Mouse (Mus musculus) lung, postnatal 10 days (tissue): ENCODE results near the gene Ltk.

Experiments used
- DNase-seq: peaks from one replicate; pipeline ENCODE4 v3.0.0; 2021

The Ltk gene

DNA sequence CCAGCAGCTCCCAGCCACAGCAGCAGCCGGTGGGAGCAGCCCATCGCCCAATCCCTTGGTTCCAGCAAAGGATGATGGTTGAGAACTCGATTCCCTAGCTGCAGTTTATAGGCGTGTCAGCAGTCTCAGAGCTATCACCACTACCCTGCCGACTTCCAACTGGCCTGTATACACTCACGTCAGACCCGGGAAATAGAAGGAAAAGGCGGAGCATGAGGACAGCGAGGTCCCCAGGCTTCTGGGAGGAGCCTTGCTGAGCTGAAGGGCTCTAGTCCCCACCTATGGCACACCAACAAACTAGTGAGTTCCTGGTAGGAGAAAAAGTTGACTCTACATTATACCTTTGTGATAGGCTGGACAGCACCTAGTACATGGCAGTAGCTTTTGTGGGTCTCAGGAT is at the start of gene Ltk:
Ltk (minus strand) TSS at position 181 of the 400 bp plus-strand sequence.
- DNase-seq: no peak

DNA sequence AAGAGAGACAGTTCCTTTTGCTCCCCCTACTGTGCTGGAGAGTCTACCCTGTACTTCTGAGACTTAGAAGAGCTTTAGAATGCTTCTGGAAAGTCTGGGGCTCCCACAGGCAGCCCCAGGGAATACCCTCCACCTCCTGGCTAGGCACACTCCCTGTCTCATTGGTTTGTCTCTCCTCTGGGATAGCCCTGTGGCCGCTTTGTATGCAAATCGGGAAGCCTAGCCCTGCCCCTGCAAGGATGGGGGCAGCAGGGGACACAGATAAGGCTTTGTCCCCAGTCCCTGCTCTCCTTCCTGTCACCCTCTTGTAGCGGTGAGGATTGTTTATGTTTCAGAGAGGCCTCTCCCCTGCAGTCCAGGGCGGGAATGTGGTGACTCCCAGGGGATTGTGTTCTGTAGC is 48.6 kb upstream of the Ltk start:
- peak; percentile 38 for DNase-seq

DNA sequence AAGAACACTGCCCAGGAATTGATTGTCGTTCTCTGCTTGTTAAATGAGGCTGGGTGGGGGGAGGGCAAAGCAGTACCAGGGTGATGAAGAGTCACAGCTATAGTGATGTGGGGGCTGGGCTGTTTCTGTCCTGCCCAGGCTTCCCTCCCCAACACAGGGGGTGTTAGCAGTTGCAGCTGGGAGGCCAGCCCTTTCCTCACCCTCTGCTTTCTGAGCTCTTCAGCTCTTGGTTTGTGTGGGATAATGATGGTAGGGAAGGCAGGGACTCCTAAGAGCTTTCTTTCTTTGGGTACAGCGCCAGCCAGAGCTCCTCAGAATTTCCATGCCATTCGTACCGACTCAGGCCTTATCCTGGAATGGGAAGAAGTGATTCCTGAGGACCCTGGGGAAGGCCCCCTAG is 48.2 kb upstream of the Ltk start:
- DNase-seq: no peak

DNA sequence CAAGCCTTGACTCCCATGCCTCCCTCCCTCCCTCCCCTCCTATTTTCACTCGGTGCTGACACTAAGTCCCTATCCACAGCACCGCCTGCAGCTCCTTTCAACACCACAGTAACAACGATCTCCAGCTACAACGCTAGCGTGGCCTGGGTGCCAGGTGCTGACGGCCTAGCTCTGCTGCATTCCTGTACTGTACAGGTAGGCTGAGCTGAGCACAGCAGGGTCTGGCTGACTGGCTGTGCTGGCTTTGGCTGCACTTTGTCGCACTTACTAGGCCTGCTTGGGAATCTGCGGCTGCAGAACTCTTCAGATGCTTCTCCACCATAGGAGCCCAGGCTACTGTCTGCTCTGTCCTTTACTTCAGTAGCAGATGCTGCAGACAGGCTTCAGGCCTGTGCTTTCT is 45.3 kb upstream of the Ltk start:
- no peak for DNase-seq

DNA sequence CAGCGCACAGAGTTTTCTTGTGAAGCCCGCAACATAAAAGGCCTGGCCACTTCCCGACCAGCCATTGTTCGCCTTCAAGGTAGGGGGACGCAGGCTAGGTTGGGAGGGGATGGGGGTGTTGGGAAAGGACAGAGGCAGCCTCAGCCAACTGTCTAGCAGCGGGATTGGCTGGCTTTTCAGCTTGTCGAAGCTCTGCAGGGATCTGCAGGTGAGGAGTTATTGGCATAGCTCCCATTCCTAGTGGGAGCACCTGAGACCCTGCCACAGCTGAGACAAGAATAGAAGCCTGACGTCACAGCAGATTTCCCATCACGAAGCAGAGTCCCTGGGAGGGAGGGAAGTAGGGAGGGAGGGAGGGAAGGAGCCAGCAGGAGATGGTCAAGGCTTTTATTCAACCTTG is 44.5 kb upstream of the Ltk start:
- DNase-seq: no peak

DNA sequence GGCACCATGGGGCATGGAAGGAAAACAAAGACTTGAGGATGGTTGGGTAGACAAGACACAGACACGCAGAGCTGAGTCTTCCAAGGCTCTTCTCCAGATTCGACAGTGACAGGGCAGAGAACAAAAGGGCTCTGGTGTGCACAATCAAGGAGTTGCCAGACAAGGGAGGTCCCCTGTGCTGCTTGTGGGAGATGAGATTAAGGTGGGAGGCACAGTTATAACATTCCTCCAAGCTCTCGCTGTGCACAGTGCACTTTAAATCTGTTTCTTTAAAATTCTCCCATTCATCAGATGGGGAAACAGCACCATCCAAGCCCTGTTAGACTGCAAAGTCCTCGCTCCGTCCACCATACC is 44.0 kb upstream of the Ltk start:
- DNase-seq: no peak

DNA sequence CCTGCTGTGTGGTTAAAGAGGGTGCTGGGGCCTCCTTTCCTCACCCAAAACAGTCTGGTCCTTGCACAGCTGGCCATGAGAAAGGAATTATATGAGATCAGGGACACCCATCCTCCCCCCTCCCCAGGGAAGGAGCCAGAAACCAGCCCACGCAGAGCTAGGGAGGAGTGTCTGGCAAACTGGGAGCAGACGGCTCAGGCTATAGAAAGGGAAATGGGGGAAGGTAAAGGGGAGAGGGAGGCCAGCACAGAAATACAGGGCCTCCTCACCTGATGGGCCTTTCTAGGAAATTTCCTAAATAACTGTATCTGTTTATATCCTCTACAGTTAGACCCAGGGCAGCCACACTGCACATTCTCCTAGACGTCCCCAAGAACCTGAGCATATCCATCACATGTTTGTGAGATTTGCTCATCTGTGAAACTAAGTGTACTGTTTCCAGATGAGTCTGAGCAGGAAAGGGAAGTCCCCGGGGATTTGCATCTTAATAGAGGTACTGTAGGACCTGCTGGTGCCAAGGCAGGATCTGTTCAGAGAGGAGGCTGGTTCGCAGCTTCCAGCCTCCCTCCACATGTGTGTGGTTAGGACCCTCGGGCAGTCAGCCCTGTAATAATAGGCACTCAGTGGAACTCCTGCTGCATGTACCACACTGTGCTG is 43.5 kb upstream of the Ltk start:
- DNase-seq: peak; percentile 34

DNA sequence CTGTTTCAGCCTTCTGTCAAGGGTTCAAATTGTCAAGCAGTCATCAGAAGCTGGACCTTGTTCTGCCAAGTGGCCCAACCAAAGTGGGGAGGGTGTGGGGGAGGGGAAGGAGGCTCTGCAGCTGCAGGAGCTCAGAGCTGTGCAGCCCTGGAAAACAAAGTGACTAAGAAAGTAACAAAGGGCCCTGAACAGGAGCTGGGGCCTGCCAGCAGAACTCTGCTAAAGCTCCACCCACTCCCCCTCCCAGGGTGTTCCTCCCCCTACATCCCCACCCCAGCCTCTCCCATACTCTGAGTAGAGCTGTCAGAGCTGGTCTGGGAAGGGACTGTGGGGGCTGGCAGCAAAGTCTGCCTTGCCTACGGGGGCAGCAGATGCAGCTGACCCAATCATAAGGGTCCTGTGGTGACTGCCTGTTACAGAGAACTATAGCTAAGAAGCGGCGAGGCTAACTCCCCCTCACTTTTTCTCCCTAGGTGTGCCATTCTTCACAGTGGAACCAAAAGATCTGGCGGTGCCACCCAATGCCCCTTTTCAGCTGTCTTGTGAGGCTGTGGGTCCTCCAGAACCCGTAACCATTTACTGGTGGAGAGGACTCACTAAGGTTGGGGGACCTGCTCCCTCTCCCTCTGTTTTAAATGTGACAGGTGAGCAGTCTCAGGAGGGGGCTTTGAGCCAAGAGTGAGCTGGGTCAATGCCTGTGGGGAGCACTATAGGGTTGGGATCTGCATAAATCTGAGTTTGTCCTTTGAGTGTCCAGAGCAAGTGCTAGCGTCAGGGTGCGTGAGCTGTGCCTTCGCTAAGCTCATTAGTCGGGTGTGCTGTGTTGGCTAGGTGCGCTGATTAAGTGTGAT is 42.8 kb upstream of the Ltk start:
- peak; percentile 52 for DNase-seq

DNA sequence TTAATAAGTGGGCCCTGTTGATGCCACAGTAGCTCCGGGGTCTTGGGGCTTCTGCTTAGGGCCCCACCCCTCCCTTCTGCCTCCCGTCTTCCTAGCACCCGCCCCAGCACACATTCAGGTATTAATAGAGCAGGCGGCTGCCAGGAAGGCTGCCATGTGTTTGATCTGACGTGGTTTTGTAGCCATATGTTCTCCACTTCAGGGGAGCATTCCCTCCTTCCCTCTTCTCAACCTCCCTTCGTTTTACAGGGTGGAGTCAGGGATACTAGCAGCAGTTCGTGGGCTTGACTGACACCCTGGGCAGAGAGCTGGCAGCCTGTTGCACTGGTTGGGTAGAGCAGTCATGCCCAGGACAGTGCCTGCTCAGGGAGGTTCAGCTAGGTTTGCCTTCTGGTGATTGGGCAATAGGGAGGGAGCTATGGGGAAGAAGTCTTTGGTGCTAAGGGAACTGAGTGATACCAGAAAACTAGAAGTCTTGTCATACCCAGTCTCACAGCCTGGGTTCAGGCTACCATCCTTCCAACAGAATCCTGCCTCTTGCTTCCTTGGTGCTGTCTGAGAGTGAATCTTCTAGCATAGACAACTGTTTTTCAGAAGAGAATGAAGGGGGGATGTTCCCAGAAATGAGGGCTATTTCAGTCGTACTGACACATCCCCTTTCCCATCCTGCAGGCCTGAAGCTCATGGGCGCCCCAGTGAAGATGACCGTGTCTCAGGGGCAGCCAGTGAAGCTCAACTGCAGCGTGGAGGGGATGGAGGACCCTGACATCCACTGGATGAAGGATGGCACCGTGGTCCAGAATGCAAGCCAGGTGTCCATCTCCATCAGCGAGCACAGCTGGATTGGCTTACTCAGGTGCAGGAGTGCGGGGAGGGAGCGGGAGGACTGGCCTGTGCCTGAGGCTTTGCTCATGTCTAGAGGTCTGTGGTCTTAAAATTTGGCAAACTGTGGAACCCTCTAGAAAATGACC is 40.9 kb upstream of the Ltk start:
- no peak for DNase-seq

DNA sequence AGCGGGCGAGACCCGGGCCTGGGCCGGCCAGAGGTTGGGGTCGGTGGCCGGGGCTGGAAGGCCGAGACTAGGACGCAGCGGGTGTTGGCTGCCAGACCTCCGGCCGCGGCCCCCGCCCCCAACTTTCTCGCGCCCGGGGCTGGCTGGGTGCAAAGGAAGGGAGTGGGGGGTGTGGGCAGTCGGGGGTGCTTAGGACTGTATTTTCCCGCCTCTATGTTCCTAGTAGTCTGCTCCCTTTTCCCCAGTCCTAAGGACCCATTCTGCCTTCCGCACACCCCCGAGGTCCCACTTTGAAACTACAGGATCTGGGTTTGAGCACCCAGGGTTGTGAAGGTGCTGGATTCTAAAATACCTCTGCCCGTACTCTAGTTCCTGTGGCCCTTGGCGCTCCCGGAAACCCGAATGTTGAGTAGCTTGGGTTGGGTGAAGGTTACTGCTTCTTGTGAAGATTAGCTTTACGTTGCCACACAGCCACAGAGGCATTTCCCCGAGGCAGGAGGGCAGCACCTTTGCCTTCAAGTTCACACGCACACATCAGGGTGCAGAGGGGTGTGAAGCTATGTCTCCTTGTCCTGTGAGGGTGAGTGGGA is 39.8 kb upstream of the Ltk start:
- DNase-seq: peak; percentile 41

DNA sequence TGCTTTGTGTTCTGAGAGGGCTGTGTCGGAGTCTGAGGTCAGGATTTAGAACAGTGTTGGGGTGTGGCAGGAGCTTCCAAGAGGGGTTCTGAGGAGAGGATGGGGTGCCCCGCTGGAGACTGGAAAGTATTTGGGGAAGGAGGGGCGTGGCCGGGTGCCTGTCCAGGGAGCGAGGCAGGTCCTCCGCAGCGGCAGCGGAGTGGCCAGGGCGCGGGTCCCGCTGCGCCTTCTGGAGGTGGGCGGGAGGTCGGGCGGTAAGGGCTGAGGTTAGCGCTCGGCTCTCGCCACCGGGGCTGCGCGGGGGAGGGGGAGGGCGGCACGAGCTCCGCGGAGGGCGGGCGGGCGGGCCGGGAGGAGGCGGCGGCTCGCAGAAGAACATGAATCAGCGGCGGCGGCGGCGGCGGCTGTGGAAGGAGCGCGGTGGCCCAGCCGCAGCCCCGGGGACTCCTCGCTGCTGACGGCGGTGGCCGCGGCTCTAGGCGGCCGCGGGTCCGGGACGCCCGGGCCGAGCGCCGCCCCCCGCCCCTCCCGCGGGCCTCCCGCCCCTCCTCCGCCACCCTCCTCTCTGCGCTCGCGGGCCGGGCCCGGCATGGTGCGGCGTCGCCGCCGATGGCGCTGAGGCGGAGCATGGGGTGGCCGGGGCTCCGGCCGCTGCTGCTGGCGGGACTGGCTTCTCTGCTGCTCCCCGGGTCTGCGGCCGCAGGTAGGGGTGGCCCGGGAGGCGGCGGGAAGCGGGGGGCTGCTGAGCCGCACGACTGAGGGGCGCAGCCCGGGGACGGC is 39.1 kb upstream of the Ltk start:
- peak; percentile 57 for DNase-seq

DNA sequence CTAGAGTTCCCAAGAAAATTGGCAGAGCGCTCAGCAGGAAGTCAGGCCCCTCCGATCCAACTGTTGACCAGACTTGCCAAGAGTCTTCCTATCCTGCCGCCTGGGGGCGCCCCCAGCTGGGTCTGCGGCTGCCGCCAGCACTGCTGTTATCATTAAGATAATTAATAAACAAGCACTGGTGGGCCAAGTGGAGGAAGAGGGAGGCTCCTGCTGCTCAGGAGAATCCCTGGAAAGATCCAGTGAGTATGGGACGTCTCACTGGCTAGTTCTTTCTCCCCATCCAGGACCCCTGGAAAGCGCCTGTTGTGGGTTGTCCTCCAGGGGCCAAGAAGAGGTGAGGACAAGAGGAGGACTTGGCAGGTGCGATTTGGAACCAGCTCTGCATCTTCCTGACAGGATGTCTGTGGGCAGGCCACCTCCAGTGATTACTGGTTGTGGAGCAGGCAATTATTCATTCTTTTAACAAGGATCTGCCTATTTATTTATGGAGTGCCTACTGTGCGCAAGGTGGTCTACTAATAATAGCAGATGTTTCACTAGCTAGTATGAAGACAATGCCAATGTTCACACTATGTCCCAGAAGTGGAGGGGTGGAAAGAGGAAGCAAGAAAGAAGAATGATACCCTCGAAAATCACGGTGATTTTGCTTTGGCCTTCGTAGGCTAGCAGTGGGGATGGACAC is 38.2 kb upstream of the Ltk start:
- DNase-seq: peak; percentile 92

DNA sequence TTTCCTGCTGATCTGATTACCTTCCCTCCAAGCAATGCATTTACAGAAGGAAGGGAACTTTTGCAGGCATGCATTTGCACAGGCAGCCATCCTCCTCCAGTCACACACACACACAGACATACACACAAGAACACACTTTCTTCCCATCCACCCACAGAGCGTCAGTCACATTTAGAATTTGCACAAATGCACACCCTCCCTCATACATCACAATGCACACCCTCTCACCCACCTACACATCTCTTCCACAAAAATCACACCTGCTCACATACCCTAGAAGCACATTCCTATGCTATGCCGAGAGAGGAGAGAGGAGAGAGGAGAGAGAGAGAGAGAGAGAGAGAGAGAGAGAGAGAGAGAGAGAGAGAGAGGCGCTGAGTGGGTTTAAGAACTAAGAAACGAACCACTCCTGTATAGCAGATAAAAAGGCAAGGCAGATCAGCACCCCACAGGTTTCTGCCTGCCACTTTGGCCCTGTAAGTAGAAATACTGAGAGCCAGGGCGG is 37.1 kb upstream of the Ltk start, which contains the start of gene Tyro3:
Tyro3 (plus strand) TSS at position 455 of the 505 bp plus-strand sequence.
- DNase-seq: no peak

DNA sequence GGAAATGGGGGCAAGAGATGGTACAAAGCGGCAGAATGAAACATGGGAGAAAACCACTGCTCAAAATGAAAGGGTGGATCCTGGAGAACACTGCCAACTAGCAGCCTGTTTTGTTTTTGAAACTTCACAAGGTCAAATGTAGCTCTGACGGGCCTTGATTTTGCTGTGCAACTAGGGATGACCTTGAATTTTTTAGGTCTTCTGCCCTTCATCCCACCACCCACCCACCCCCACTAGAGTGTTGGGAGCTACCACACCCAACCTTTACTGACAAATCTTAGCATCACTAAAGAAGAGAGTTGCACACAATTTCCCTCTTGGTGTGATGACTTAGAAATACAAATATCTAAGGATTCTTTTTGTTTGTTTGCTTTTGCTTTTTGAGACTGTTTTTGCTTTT is 29.8 kb upstream of the Ltk start:
- DNase-seq: no peak

DNA sequence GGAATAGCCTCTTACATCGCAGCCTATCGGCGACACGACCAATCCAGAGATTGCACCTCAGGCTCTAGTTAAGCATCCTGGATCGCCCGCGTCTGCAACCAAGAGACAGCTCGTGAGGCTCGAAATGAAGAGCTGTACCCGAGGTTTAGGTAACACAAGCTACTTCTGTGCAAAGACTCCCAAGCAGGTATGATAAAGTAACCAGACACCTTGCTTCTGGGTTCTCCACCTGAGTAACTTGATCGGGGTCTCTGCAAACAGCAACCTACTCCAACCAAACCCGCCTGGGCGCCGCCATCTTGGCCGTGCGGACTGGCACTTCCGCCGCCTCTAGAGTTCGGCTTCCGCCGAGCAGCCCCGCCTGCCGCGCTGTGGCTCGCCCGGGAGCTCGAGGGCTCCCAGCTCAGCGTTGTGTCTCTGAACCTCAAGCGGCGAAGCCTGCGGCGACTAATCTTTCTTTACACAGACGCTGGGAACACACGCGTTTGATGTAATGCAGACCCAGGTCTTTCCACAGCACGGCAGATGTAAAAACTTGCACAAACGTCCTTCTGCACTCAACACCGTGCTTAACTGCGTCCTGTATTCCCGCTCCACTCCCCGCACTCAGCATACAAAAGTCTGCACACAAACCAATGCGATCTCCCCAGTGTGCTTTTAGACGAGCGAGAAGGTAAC is 27.1 kb upstream of the Ltk start, which contains the start of gene Rpap1:
Rpap1 (minus strand) TSS at position 332 of the 678 bp plus-strand sequence.
- DNase-seq: peak; percentile 87

DNA sequence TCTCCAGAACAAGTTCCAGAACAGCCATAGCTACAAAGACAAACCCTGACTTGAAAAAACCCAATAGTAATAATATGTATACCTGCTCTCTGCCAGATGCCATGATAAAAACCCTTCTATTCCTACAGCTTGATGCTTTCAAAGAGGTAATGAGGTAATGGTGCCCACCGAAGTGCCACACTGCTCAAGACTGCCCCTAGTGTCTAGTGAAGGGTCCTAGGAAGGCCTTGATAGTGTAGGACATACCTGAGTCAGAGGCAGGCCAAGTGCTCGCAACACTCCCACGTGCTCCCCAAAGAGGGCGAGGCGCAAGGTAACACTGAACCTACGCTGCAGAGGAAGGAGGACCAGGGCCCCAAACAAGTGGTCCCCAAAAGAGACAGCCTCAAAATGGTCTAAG is 7.0 kb upstream of the Ltk start:
- no peak for DNase-seq

DNA sequence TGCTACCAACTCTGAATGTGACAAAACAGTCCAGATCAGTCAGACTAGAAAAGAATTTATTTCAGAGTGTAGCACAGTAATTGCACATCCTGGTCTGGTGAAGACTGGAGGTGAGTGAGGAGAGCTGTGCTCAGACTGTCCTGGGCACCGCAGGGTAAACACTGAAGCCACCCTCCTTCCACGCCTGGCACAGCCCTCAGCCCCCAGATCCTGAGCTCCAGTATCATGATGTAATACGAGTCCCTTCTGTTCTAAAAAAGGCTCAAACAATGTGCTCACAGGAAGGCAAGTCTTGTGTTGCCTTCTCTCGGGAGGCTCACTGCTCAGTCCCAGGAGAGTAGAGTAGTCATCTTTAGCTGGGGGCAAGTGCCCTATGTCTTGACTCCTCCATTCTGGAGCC is 3.7 kb upstream of the Ltk start:
- no peak for DNase-seq

DNA sequence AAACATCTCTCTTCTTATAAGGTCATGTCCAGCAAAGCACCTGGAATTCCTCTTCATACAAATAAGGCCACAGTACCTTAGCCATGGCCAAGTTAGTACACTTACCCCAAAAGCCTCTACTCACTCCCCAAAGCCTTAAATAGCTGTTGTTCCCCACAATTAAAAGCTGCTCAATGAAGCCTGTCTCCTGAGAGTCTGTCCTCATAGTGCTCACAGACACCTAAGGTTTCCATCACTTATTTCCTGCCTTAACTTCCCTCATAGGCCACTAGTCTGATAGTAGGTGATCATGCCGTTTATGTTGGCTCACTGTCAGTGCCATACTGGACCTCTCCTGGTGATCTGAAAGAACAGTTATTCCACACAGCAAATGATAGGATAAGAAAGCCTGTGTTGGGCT is 2.0 kb upstream of the Ltk start:
- no peak for DNase-seq

DNA sequence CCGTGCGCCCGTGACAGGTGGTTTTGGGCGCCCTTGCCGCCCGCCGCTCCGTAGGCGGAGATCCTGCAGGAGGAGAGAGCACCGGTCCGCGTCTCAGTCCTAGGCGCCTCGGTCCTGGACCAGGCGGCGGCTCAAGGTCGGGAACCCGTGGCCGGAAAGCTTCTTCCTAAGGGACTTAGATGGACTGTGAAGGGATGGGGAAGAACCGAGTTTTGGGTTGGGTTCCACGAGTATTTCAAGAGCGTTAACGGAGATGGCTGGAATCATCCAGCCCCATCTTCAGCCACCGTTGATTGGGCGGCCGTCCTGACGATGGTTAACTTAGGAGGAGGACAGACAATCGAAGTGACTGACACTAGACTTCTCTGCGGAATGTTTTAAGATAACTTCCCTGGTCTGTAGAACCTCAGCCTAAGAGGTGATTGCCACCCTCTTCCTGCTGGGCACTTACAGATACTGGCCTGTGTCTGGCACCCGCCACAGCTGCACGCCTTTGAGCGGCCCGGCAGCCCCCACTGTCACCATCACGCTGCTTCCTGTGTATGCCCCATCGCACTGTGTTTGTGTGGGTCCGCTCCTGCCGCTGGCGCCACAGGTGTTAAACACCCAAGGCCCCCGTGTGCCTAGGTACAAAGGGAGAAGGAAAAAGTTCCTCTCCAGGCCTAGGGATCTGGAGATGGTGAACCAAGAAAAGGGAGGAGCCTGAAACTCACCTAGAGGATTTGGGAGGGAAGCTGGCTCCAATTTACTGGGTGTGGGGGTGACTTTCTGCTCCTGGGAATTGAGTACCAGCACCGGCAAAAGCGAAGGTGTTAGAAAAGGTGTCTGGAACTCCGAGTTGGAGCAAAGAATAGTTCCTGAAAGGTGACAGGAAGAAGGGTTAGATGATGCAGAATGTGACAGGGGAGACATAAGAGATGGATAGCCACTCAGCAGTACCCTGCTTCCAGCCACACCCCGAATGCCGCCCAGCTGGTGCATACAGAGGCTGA is 1.1 kb downstream of the Ltk start:
- DNase-seq: no peak
